Comparison of ENCODE assay signal across 1 mouse cellular context in genomic region chr6:145302907-145303640, GRCm38 (mm10).
TF ChIP-seq lines count a peak whose summit lies in the region.

No protein-coding gene starts in this region.

TF ChIP-seq in MEL, 35 proteins besides CTCF, POLR2A, EP300 and RAD21 (continued from another document):
- TF ChIP-seq ETS1 (IDR thresholded peaks at IDR 0.05; ENCODE audit: low read depth, low read length), result peak; percentile 80
- TF ChIP-seq MYB (IDR thresholded peaks at IDR 0.05; ENCODE audit: low read depth, low read length), result 0 out of 2 replicates have a peak, but pooled peaks have one; percentile 20
- no peak for TF ChIP-seq GABPA (IDR thresholded peaks at IDR 0.05; ENCODE audit: low read depth, low read length)
- TF ChIP-seq ZKSCAN1 (IDR thresholded peaks at IDR 0.05; ENCODE audit: low read depth, low read length), result no peak
- no peak for TF ChIP-seq MAFK (IDR thresholded peaks at IDR 0.05; ENCODE audit: borderline replicate concordance, low read depth, low read length)
- TF ChIP-seq NRF1 (IDR thresholded peaks at IDR 0.05; ENCODE audit: insufficient read depth, low read depth, low read length, poor library complexity, severe bottlenecking), result no peak
- TF ChIP-seq UBTF (IDR thresholded peaks at IDR 0.05; ENCODE audit: borderline replicate concordance, insufficient read depth, low read depth, low read length), result no peak
- TF ChIP-seq ELF1 (IDR thresholded peaks at IDR 0.05; ENCODE audit: low read depth, low read length), result peak; percentile 76
- TF ChIP-seq ZNF384 (IDR thresholded peaks at IDR 0.05; ENCODE audit: low read depth, low read length), result no peak
- TF ChIP-seq USF2 (IDR thresholded peaks at IDR 0.05; ENCODE audit: borderline replicate concordance in 1 of 2, insufficient read depth in 1 of 2, low read depth in 1 of 2, low read length in 2 of 2), result no peak
- peak; percentile 79 for TF ChIP-seq E2F4 (IDR thresholded peaks at IDR 0.05; ENCODE audit: borderline replicate concordance, low read depth, low read length)
- peak; percentile 60 for TF ChIP-seq NELFE (IDR thresholded peaks at IDR 0.05; ENCODE audit: low read depth, low read length)
- 0 out of 2 replicates have a peak, but pooled peaks have one; percentile 10 for TF ChIP-seq MAX (IDR thresholded peaks at IDR 0.05; ENCODE audit: low read length)
